Mouse (Mus musculus) midbrain, embryonic 13.5 days (tissue): ENCODE measurements around the gene Stap2. TPM values are rescaled to one million over a fixed set of nuclear protein-coding genes. Genes with fewer than 3 reads are reported as not detected.

Source experiments
- ATAC-seq: fragments of 200-750 bp; cut with Nextera tagmentation; 2 replicates; pipeline ENCODE4 v1.8.0; 2017; ENCODE audit warnings: mild to moderate bottlenecking, moderate TSS enrichment, moderate library complexity
- H3K27ac ChIP-seq: fragments of 300-500 bp; sonication (generic); 2 replicates; pipeline ENCODE4 v1.5.1; 2015; ENCODE audit warnings: inconsistent platforms, mild to moderate bottlenecking, moderate library complexity
- H3K27me3 ChIP-seq: fragments of 300-500 bp; sonication (generic); 2 replicates; pipeline ENCODE4 v1.6.1; 2015; ENCODE audit warnings: mild to moderate bottlenecking, inconsistent platforms
- H3K36me3 ChIP-seq: fragments of 300-500 bp; sonication (generic); 2 replicates; pipeline ENCODE4 v1.6.1; 2015; ENCODE audit warnings: mild to moderate bottlenecking, inconsistent platforms
- H3K4me1 ChIP-seq: fragments of 300-500 bp; sonication (generic); replicated peaks from 2 replicates; pipeline ENCODE4 v1.6.1; 2015; ENCODE audit warnings: inconsistent platforms
- H3K4me2 ChIP-seq: fragments of 300-500 bp; sonication (generic); replicated peaks from 2 replicates; pipeline ENCODE4 v1.6.1; 2015; ENCODE audit warnings: moderate library complexity, mild to moderate bottlenecking, inconsistent platforms
- H3K4me3 ChIP-seq: fragments of 300-500 bp; sonication (generic); replicated peaks from 2 replicates; pipeline ENCODE4 v1.5.1; 2015; ENCODE audit warnings: mild to moderate bottlenecking, inconsistent platforms
- H3K9ac ChIP-seq: fragments of 300-500 bp; sonication (generic); replicated peaks from 2 replicates; pipeline ENCODE4 v1.6.1; 2015; ENCODE audit warnings: mild to moderate bottlenecking, inconsistent platforms
- H3K9me3 ChIP-seq: fragments of 300-500 bp; sonication (generic); 2 replicates; pipeline ENCODE4 v1.6.1; 2016; ENCODE audit warnings: mild to moderate bottlenecking, inconsistent platforms
- WGBS: fragments of 180-500 bp; shearing (Covaris S2); methylation state at CpG from one replicate; pipeline ENCODE4 v1.1.7; 2015; 5-methylcytosine and 5-hydroxymethylcytosine counted together
- polyA plus RNA-seq: library from polyadenylated mRNA; unstranded; fragments of >200 nt; fragmentation: Nextera tagmentation; extraction: Ambion mirVana; gene quantifications from 2 replicates; pipeline ENCODE4 v1.2.1, GENCODE M21; 2015

Stap2 gene
- polyA plus RNA-seq, 1 experiment from 2014 or later, result 4.6 TPM

DNA sequence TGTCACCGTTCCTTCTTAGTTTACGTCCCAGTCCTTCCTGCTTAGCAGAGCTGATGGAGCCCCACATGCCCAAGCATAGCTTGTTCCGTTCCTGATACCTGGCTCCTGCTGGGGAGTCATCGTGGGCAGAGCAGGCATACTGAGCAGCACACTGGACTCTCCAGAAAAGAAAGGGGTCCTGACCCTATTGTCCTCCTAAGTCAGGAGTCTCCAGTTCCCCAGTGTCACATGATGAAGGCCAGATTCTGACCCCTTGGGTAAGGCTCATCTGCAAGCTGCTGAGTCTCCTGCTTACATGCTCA lies 17.6 kb upstream of the Stap2 start:
- Histone ChIP-seq H3K27me3 (no peaks in the 10 kb centered on the region), H3K9ac (0 out of 2 replicates have a peak overlapping the region, but pooled peaks have one; percentile 17), H3K9me3 (no peaks in the 10 kb centered on the region), H3K4me2 (no peak overlapping the region), H3K36me3 (peaks cover 39% of the 10 kb centered on the region), H3K27ac (peak overlapping the region; percentile 54; the same call in 1 of the 2 replicates), H3K4me3 (no peak overlapping the region), H3K4me1 (peaks cover 34% of the 10 kb centered on the region)
- WGBS, result 77% methylated on average over 4 of the region's 4 CpGs
- ATAC-seq, result no peak

- H3K9me3 ChIP-seq, result no peaks in the 10 kb centered on the region
- H3K9ac ChIP-seq, result 0 out of 2 replicates have a peak overlapping the region, but pooled peaks have one; percentile 17
- 51% methylated on average over 2 of the region's 2 CpGs for WGBS
- peak overlapping the region; percentile 54 for H3K27ac ChIP-seq
- no peak overlapping the region for H3K4me2 ChIP-seq
- H3K36me3 ChIP-seq, result peaks cover 45% of the 10 kb centered on the region
- H3K4me1 ChIP-seq, result peaks cover 34% of the 10 kb centered on the region
- no peak overlapping the region for H3K4me3 ChIP-seq
- no peak for ATAC-seq
- H3K27me3 ChIP-seq, result no peaks in the 10 kb centered on the region
These were observed 17.0 kb upstream of the Stap2 start for GRCm38 (mm10) chr17:56022131-56022988.

DNA sequence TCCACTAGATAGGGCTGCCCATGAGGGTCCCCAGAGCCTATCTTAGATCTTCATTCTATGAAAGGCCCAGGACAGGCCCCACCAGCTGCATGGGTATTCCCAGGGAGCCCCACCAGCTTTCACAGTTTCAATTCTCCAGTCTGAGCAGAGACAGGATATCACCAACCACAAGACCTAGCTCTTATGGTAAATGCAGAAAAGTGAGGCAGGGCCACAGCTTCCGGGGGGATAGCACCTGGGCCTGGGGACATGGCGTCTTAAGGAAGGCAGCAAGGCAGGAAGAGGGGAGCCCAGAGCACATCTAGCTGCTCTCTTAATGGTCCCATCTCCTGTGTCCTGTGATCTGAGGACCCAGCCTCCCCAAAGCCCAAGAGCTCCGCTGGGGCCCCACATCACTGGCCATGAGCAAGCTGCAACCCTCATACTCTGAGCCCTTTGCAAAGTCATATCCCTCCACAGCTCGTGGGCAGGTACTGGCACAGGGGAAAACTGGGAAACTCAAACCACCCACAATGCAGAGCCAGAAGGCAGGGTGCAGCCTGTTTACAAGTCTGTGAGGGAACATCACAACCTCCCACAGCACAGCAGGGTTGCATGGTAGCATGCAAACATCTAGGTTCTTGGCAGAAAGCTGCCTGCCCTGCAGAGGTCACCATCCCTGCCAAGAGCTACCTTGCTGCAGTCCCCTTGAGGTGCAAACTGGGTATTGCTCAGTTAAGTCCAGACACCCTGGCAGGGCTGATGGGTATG lies 16.0 kb upstream of the Stap2 start:
- 0 out of 2 replicates have a peak overlapping the region, but pooled peaks have one; percentile 0 for H3K9ac ChIP-seq
- peak overlapping the region; percentile 54; the same call in 1 of the 2 replicates for H3K27ac ChIP-seq
- no peaks in the 10 kb centered on the region for H3K27me3 ChIP-seq
- H3K4me2 ChIP-seq, result no peak overlapping the region
- no peak overlapping the region for H3K4me3 ChIP-seq
- peaks cover 31% of the 10 kb centered on the region for H3K4me1 ChIP-seq
- ATAC-seq, result no peak
- peaks cover 51% of the 10 kb centered on the region for H3K36me3 ChIP-seq
- H3K9me3 ChIP-seq, result no peaks in the 10 kb centered on the region
- WGBS, result 84% methylated on average over 4 of the region's 4 CpGs

DNA sequence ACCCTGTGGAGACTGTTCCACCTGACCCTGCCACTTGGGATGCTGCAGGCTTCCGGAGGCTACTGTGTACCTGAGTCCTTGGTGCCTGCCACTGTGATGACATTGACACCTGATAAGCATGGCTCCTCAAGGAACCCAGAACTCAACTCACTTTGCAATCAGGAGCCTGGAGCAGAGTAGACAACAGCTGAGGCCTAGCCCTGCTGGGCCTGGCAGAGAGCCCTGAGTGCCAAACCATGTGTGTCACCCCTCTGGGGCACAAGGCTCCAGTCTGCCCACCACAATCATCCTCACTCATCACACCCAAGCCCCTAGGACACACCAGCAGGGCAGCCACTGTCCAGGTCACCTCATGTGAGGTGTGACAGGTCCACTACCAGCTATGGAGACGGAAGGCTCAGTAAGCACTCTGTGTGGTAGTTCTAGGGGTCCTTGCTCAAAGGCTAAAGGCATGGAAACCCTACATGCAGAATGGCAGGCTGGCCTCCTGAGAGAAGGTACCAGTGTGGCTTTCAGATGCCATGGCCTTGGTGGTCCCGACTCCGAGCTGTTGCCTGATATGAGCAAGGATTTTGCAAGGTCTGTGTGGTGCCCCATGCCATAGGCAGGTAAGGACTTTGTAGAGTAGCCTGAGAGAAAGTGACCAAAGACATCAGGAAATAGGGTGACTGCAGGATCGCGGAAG lies 15.2 kb upstream of the Stap2 start:
- 94% methylated on average over 6 of the region's 6 CpGs for WGBS
- peaks cover 59% of the 10 kb centered on the region for H3K36me3 ChIP-seq
- peak overlapping the region; percentile 54; the same call in 1 of the 2 replicates for H3K27ac ChIP-seq
- H3K27me3 ChIP-seq, result no peaks in the 10 kb centered on the region
- no peak overlapping the region for H3K4me2 ChIP-seq
- no peak overlapping the region for H3K4me3 ChIP-seq
- H3K9ac ChIP-seq, result no peak overlapping the region
- H3K9me3 ChIP-seq, result no peaks in the 10 kb centered on the region
- peaks cover 31% of the 10 kb centered on the region for H3K4me1 ChIP-seq
- ATAC-seq, result no peak

GRCm38 (mm10) chr17:56018347-56019131 lies 13.2 kb upstream of the Stap2 start:
- 78% methylated on average over 20 of the region's 20 CpGs for WGBS
- H3K27ac ChIP-seq, result peak overlapping the region; percentile 62; the same call in 1 of the 2 replicates
- peaks cover 67% of the 10 kb centered on the region for H3K36me3 ChIP-seq
- H3K4me2 ChIP-seq, result no peak overlapping the region
- H3K4me3 ChIP-seq, result no peak overlapping the region
- peak; percentile 38 for ATAC-seq
- H3K4me1 ChIP-seq, result peaks cover 31% of the 10 kb centered on the region
- no peaks in the 10 kb centered on the region for H3K9me3 ChIP-seq
- H3K27me3 ChIP-seq, result no peaks in the 10 kb centered on the region
- no peak overlapping the region for H3K9ac ChIP-seq

GRCm38 (mm10) chr17:56017848-56018247 lies 12.5 kb upstream of the Stap2 start:
- no peak overlapping the region for H3K4me3 ChIP-seq
- H3K4me2 ChIP-seq, result no peak overlapping the region
- H3K36me3 ChIP-seq, result peaks cover 71% of the 10 kb centered on the region
- peaks cover 24% of the 10 kb centered on the region for H3K4me1 ChIP-seq
- no peaks in the 10 kb centered on the region for H3K9me3 ChIP-seq
- WGBS, result 93% methylated on average over 7 of the region's 7 CpGs
- no peaks in the 10 kb centered on the region for H3K27me3 ChIP-seq
- H3K27ac ChIP-seq, result peak overlapping the region; percentile 62
- ATAC-seq, result peak; percentile 9
- no peak overlapping the region for H3K9ac ChIP-seq

DNA sequence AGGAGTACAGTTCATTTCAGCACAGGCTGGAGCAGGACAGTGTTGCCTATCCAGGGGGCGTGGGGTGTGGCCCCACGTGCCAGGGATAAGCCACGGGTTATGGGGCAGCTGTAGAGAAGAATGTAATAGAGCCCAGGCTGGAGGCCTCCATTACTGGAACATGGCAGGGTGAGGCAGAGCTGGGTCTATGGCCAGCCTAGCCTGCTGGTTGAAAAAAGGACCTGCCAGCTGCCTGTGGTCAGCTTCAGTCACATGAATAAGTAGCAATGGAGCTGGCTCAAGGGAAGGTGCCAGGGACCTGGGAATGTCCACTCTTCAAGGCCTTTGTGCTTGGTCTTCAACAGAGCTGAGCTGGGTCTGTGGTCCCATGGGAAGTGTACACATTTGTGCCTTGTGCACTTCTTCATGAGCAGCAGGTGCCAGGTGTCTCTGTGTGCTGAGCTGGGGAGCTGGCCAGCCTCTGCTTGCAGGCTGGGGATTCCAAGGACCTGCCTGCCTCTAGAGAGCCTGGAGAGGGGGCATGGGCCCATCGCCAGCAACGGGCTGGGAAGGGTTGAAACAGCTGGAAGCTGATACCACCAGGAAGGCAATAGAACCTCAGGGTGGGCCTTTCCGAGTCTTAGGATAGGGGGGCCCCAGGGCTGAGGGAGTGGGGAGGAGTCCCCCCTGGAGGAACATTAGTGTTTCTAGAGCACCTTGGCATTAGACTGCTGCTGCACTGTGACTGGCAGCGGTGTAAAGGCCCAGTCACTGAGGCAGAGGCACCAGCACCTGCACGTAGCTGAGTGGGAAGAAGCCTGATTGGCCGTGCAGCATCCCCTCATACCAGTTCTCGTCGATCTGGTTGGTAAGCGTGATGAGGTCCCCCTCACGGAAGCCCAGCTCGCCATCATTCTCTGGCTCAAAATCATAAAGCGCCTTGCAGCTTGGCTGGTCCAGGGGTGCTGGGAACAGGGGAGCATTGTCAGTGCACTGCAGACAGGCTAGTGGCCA lies 11.7 kb upstream of the Stap2 start:
- H3K4me3 ChIP-seq, result no peak overlapping the region
- no peak for ATAC-seq
- peaks cover 21% of the 10 kb centered on the region for H3K4me1 ChIP-seq
- peaks cover 78% of the 10 kb centered on the region for H3K36me3 ChIP-seq
- 87% methylated on average over 15 of the region's 15 CpGs for WGBS
- H3K27me3 ChIP-seq, result no peaks in the 10 kb centered on the region
- H3K4me2 ChIP-seq, result no peak overlapping the region
- no peaks in the 10 kb centered on the region for H3K9me3 ChIP-seq
- H3K27ac ChIP-seq, result peak overlapping the region; percentile 62
- H3K9ac ChIP-seq, result no peak overlapping the region

GRCm38 (mm10) chr17:56016382-56016781 lies 11.0 kb upstream of the Stap2 start:
- H3K4me2 ChIP-seq, result no peak overlapping the region

DNA sequence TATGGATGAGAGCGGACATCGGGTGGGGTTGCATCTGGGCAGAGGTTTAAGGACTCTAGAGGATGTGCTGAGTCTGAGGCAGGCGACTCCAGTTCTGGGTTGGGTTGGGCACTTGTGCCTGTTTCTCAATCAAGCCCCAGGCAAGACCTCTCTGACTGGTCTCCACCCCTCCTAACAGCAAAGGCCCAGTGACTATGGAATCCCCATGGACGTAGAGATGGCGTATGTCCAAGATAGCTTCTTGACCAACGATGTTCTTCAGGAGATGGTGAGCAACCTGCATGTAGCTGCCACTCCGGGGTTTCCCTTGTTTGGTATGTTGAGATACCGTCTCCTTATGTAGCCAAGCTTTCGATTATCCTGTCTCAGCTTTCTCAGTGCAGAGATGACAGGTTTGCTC lies 9.9 kb upstream of the Stap2 start:
- peaks cover 92% of the 10 kb centered on the region for H3K36me3 ChIP-seq
- peaks cover 22% of the 10 kb centered on the region for H3K4me1 ChIP-seq
- no peak overlapping the region for H3K9ac ChIP-seq
- no peaks in the 10 kb centered on the region for H3K27me3 ChIP-seq
- H3K27ac ChIP-seq, result no peak overlapping the region
- 97% methylated on average over 9 of the region's 9 CpGs for WGBS
- no peaks in the 10 kb centered on the region for H3K9me3 ChIP-seq
- ATAC-seq, result no peak
- no peak overlapping the region for H3K4me3 ChIP-seq
- H3K4me2 ChIP-seq, result no peak overlapping the region

More at GRCm38 (mm10) chr17:56016382-56016781, 11.0 kb upstream of the Stap2 start:
- Histone ChIP-seq H3K27me3 (no peaks in the 10 kb centered on the region), H3K4me3 (no peak overlapping the region), H3K9me3 (no peaks in the 10 kb centered on the region), H3K27ac (no peak overlapping the region), H3K4me1 (peaks cover 21% of the 10 kb centered on the region), H3K36me3 (peaks cover 85% of the 10 kb centered on the region), H3K9ac (no peak overlapping the region)
- WGBS, result 91% methylated on average over 8 of the region's 8 CpGs
- ATAC-seq, result no peak

GRCm38 (mm10) chr17:56011441-56011840 lies 6.1 kb upstream of the Stap2 start:
- peak overlapping the region; percentile 76 for H3K9ac ChIP-seq
- H3K4me3 ChIP-seq, result 0 out of 2 replicates have a peak overlapping the region, but pooled peaks have one; percentile 55
- H3K27ac ChIP-seq, result no peak overlapping the region
- no peaks in the 10 kb centered on the region for H3K9me3 ChIP-seq
- H3K4me1 ChIP-seq, result peaks cover 39% of the 10 kb centered on the region
- peaks cover 55% of the 10 kb centered on the region for H3K36me3 ChIP-seq
- peak overlapping the region; percentile 80 for H3K4me2 ChIP-seq
- H3K27me3 ChIP-seq, result no peaks in the 10 kb centered on the region
- WGBS, result 87% methylated on average over 7 of the region's 7 CpGs
- ATAC-seq, result no peak
